Mouse (Mus musculus): ENCODE data around the gene Cox6b1. TPM values are rescaled to one million over a fixed set of nuclear protein-coding genes. Genes with fewer than 3 reads are reported as not detected.
A peak's percentile ranks its signal among the peaks of the same experiment; 100 is the strongest.

The Cox6b1 gene
- polyA plus RNA-seq, 1 experiment: 273 TPM

DNA sequence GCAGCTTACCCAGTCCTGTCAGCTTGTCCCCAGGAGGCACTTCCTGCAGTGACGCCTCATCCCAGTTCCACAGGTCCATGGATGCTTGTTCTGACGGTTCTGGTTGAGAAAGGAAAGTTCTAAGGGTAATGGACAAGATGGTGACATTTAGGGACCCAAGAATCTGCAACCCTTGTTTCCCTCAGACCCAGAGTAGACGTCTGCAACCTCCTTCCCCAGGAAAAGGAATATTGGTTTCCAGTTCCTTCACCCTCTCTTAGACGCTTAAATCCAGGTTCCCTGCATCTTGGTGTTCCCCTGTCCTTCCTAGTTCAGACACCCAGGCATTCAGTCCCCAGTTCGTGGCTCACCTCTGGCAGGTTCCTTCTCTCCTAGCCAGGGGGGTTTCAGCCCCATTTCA is 9.8 kb upstream of the Cox6b1 start, which contains the start of gene Etv2:
Gene Etv2, minus strand, starts transcription at position 101 of the 400 bp plus-strand sequence.
- 3% methylated on average over 5 of the region's 5 CpGs for WGBS
- H3K4me3 ChIP-seq (replicated peaks; ENCODE audit: extremely low read depth, low read depth, low read length): no peak within 1 kb of the TSS
- no peak for DNase-seq
- no peak for TF ChIP-seq CTCF (IDR thresholded peaks at IDR 0.05; ENCODE audit: insufficient read depth, low read length)
- no peak for TF ChIP-seq POLR2A (IDR thresholded peaks at IDR 0.05; ENCODE audit: borderline replicate concordance, extremely low read depth, low read depth, low read length)
- H3K4me1 ChIP-seq (ENCODE audit: control insufficient read depth, insufficient read depth, low read length): no peaks in the 10 kb centered on the region

DNA sequence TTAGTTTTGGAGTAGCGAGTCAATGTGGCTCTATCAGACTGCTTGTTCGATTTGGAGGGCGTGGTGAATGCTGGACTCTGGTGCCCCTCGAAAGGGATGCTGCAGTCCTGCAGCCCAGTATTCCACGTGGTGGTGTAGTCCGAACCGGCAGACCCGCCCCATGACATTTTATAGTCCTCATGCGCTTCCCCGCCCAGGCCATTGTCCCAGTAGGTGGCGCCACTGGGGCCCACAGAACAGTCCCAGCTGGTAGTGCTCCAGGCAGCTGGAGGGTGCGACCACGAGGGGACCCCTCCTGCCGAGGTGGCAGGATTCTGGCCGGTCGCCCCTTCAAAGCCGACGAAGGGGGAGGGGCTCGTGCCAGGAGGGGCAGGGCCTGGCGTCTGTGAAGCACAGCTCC is 8.7 kb upstream of the Cox6b1 start:
- no peak overlapping the region for H3K4me3 ChIP-seq (replicated peaks; ENCODE audit: extremely low read depth, low read depth, low read length)
- peak; percentile 25 for DNase-seq
- no peaks in the 10 kb centered on the region for H3K4me1 ChIP-seq (ENCODE audit: control insufficient read depth, insufficient read depth, low read length)
- WGBS: 2% methylated on average over 20 of the region's 20 CpGs
- TF ChIP-seq CTCF (IDR thresholded peaks at IDR 0.05; ENCODE audit: insufficient read depth, low read length) (0 out of 2 replicates have a peak, but pooled peaks have one; percentile 14), POLR2A (IDR thresholded peaks at IDR 0.05; ENCODE audit: borderline replicate concordance, extremely low read depth, low read depth, low read length) (no peak)

DNA sequence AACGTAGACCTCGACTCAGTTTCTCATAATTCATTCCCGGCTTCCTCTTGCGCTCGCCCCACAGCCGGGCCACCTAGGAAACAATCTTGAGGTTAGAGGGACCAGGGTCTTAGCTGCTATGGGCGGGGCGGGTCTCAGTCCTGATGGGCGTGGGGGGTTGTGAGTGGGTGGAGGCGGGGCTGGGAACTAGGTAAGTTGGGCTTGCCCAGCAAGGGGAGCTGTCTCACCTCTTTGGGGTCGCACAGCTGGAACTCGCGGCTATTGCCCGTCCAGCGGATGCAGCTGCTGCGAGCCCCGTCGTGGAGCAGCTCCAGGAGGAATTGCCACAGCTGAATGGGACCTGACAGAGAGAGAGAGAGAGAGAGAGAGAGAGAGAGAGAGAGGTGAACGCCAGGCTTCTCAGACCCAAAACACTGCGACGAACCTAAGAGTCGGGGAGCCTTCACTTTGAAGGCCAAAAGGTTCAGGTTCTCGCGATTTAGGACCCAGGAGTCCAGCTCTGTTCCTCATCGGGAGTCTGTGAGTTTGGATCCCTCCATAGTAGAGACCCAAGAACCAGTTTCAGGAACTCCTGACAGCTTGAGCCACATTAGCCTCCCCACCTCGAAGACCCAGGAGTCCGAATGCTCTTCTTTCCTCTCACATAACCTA is 7.9 kb upstream of the Cox6b1 start:
- Histone ChIP-seq H3K4me1 (ENCODE audit: control insufficient read depth, insufficient read depth, low read length) (no peaks in the 10 kb centered on the region), H3K4me3 (replicated peaks; ENCODE audit: extremely low read depth, low read depth, low read length) (no peak overlapping the region)
- no peak for DNase-seq
- TF ChIP-seq POLR2A (IDR thresholded peaks at IDR 0.05; ENCODE audit: borderline replicate concordance, extremely low read depth, low read depth, low read length) (no peak), CTCF (IDR thresholded peaks at IDR 0.05; ENCODE audit: insufficient read depth, low read length) (no peak)
- WGBS: 4% methylated on average over 27 of the region's 27 CpGs

DNA sequence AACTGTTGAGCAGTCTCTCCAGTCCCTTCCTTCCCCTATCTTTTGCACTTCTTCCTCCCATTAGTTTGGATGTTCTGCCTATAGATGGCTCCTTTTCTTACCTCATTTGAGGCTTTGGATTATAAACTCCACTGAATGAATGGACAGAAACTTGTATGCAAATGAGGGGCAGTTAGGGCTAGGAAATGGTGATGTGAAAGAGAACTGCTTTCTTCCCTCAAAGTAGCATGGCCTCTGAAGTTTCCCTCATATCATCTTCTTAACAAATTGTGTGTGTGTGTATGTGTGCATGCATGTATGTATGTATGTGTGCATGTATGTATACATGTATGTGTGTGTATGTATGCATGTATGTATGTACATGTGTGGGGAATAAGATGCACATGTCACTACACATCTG is 3.1 kb upstream of the Cox6b1 start:
- no peak overlapping the region for H3K4me3 ChIP-seq (replicated peaks; ENCODE audit: extremely low read depth, low read depth, low read length)
- H3K4me1 ChIP-seq (ENCODE audit: control insufficient read depth, insufficient read depth, low read length): peaks cover 5% of the 10 kb centered on the region; the same call in 1 of the 2 replicates
- TF ChIP-seq POLR2A (IDR thresholded peaks at IDR 0.05; ENCODE audit: borderline replicate concordance, extremely low read depth, low read depth, low read length): no peak
- TF ChIP-seq CTCF (IDR thresholded peaks at IDR 0.05; ENCODE audit: insufficient read depth, low read length): no peak
- DNase-seq: no peak

DNA sequence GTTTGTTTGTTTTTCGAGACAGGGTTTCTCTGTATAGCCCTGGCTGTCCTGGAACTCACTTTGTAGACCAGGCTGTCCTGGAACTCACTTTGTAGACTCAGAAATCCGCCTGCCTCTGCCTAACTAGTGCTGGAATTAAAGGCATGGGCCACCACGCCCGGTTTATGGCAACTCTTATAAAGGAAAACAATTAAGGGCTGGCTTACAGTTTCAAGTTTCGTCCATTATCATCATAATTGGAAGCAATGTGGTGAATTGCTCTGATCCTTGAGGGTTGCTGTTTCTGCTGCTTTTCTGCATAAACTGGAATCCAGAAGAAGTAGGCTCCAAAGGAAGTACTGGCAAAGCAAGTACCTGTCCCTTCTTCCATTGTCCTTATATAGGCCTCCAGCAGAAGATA is 696 bp upstream of the Cox6b1 start:
- DNase-seq: no peak
- Histone ChIP-seq H3K4me3 (replicated peaks; ENCODE audit: extremely low read depth, low read depth, low read length) (no peak overlapping the region), H3K4me1 (ENCODE audit: control insufficient read depth, insufficient read depth, low read length) (peaks cover 5% of the 10 kb centered on the region; the same call in 1 of the 2 replicates)
- 78% methylated on average over 5 of the region's 5 CpGs for WGBS
- TF ChIP-seq CTCF (IDR thresholded peaks at IDR 0.05; ENCODE audit: insufficient read depth, low read length) (no peak), POLR2A (IDR thresholded peaks at IDR 0.05; ENCODE audit: borderline replicate concordance, extremely low read depth, low read depth, low read length) (no peak)

DNA sequence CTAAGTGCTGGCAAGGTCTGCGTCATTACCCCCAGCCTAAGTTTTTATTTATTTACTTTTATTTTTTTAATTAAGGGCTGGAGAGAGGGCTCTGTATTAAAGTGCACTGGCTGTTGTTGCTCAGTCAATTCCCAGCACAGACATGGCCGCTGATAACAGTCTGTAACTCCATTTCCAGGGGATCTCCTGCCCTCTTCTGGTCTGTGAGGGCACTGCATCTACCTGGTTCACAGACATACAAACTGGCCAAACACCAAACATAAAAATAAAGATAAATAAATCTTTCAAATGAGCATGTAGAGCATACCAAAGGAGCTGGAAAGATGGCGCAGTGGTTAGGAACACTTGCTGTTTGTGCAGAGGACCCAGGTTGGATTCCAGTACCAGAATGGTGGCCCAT is 6.7 kb downstream of the Cox6b1 start:
- 91% methylated on average over 3 of the region's 3 CpGs for WGBS
- Histone ChIP-seq H3K4me3 (replicated peaks; ENCODE audit: extremely low read depth, low read depth, low read length) (no peak overlapping the region), H3K4me1 (ENCODE audit: control insufficient read depth, insufficient read depth, low read length) (no peaks in the 10 kb centered on the region)
- peak; percentile 36; the same call in 1 of the 2 replicates for TF ChIP-seq CTCF (IDR thresholded peaks at IDR 0.05; ENCODE audit: insufficient read depth, low read length)
- TF ChIP-seq POLR2A (IDR thresholded peaks at IDR 0.05; ENCODE audit: borderline replicate concordance, extremely low read depth, low read depth, low read length): no peak
- DNase-seq: no peak

DNA sequence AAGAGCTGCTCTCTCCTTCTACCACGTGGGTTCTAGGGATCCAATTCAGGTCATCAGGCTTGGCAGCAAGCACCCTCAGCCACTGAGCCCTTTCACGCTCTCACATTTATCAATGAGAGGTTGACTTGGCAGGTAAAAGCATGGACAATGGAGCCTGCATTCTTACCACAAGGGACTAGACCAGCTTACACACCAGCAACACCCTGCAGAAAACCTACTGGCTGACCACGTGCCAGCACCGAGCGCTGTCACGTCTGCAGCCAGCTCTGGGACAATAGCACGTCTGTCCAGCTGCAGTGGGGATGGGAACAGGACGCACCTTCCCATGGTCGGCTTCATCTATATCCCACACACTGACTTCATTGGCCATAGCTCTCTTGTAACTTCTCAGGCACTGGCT is 7.3 kb downstream of the Cox6b1 start:
- TF ChIP-seq CTCF (IDR thresholded peaks at IDR 0.05; ENCODE audit: insufficient read depth, low read length): no peak
- no peak for TF ChIP-seq POLR2A (IDR thresholded peaks at IDR 0.05; ENCODE audit: borderline replicate concordance, extremely low read depth, low read depth, low read length)
- no peak for DNase-seq
- Histone ChIP-seq H3K4me3 (replicated peaks; ENCODE audit: extremely low read depth, low read depth, low read length) (no peak overlapping the region), H3K4me1 (ENCODE audit: control insufficient read depth, insufficient read depth, low read length) (no peaks in the 10 kb centered on the region)
- WGBS: 94% methylated on average over 9 of the region's 9 CpGs

DNA sequence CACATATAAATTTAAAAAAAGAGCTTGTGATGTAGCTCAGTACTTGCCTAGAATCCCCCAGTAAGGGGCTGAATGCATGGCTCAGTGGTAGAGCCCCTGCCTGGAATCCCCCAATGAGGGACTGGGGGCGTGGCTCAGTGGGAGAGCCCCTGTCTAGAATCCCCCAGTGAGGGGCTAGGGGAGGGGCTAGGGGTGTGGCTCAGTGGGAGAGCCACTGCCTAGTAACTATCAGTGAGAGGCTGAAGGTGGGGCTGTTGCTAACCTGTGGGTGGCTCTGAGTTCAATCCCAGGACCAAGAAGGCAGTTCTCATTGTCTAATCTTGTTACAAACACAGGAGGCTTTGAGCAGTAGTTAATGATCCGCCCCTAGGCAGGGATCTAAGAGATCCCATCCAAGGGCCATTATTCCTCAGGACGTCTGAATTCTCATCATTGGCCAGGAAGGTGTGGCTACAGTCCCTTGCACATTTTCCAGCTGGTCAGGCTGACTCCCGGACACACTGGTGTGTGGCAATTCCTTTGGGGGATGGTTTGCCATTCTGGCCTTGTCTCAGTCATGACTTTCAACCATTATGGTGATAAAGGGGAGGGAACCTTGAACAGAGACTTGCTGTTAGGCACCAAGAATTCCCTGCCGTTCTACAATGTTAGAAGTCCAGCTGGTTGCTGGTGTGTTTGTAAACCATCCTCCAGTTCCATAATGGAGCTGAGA is 10.7 kb downstream of the Cox6b1 start:
- WGBS: 59% methylated on average over 5 of the region's 5 CpGs
- no peak for DNase-seq
- Histone ChIP-seq H3K4me1 (ENCODE audit: control insufficient read depth, insufficient read depth, low read length) (no peaks in the 10 kb centered on the region), H3K4me3 (replicated peaks; ENCODE audit: extremely low read depth, low read depth, low read length) (no peak overlapping the region)
- no peak for TF ChIP-seq CTCF (IDR thresholded peaks at IDR 0.05; ENCODE audit: insufficient read depth, low read length)

DNA sequence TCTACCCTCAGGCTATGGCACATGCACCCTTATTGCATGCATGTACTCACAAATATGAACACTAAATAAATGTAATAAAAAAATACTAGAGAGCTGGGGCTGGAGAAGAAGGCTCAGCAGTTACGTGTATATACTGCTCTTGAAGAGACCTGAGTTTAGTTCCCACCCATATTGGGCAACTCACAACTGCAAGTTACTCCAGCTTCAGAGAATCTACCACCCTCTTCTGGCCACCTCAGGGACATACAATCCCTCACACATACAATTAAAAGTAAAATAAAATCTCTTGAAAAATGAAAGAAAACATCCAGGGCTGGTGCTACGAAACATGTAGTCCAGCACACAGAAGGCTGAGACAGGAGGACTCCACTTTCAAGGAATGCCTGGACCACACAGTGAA is 11.5 kb downstream of the Cox6b1 start:
- DNase-seq: no peak
- H3K4me3 ChIP-seq (replicated peaks; ENCODE audit: extremely low read depth, low read depth, low read length): no peak overlapping the region
- WGBS: 57% methylated on average over 2 of the region's 2 CpGs
- no peak for TF ChIP-seq CTCF (IDR thresholded peaks at IDR 0.05; ENCODE audit: insufficient read depth, low read length)
- no peak for TF ChIP-seq POLR2A (IDR thresholded peaks at IDR 0.05; ENCODE audit: borderline replicate concordance, extremely low read depth, low read depth, low read length)
- H3K4me1 ChIP-seq (ENCODE audit: control insufficient read depth, insufficient read depth, low read length): no peaks in the 10 kb centered on the region

All from lung, adult 2 months (tissue).